Mouse (Mus musculus): ENCODE results near the gene Tmc1. TPM values are rescaled to one million over a fixed set of nuclear protein-coding genes. Genes with fewer than 3 reads are reported as not detected.

The Tmc1 gene
- polyA plus RNA-seq, 1 experiment from 2014 or later = 0.31 TPM

- no peaks in the 10 kb centered on the region for H3K9me3 ChIP-seq
- no peaks in the 10 kb centered on the region for H3K4me1 ChIP-seq (replicated peaks)
- no peaks in the 10 kb centered on the region for H3K36me3 ChIP-seq
- H3K4me3 ChIP-seq = no peak overlapping the region
- H3K27me3 ChIP-seq (ENCODE audit: insufficient read depth, poor library complexity, severe bottlenecking) = no peaks in the 10 kb centered on the region
- no peak overlapping the region for H3K27ac ChIP-seq
- 82% methylated on average over 4 of the region's 4 CpGs for WGBS
- DNase-seq (ENCODE audit: low spot score) = no peak
These were observed 78.1 kb downstream of the Tmc1 start for GRCm38 (mm10) chr19:20875881-20876280.

GRCm38 (mm10) chr19:20861779-20862178 lies 92.2 kb downstream of the Tmc1 start:
- H3K4me1 ChIP-seq (replicated peaks) = no peaks in the 10 kb centered on the region
- no peak overlapping the region for H3K27ac ChIP-seq
- H3K9me3 ChIP-seq = no peaks in the 10 kb centered on the region
- 87% methylated on average over 4 of the region's 4 CpGs for WGBS
- H3K4me3 ChIP-seq = no peak overlapping the region
- H3K36me3 ChIP-seq = no peaks in the 10 kb centered on the region
- no peak for DNase-seq (ENCODE audit: low spot score)
- no peaks in the 10 kb centered on the region for H3K27me3 ChIP-seq (ENCODE audit: insufficient read depth, poor library complexity, severe bottlenecking)

- Histone ChIP-seq H3K27ac (no peak overlapping the region), H3K9me3 (no peaks in the 10 kb centered on the region), H3K27me3 (ENCODE audit: insufficient read depth, poor library complexity, severe bottlenecking) (no peaks in the 10 kb centered on the region), H3K4me1 (replicated peaks) (no peaks in the 10 kb centered on the region), H3K4me3 (no peak overlapping the region), H3K36me3 (no peaks in the 10 kb centered on the region)
- DNase-seq (ENCODE audit: low spot score) = no peak
- 93% methylated on average over 1 of the region's 1 CpGs for WGBS
These were observed 93.7 kb downstream of the Tmc1 start for GRCm38 (mm10) chr19:20860270-20860669.

GRCm38 (mm10) chr19:20857819-20858218 lies 96.2 kb downstream of the Tmc1 start:
- Histone ChIP-seq H3K4me1 (replicated peaks) (no peaks in the 10 kb centered on the region), H3K36me3 (no peaks in the 10 kb centered on the region), H3K27ac (no peak overlapping the region), H3K9me3 (no peaks in the 10 kb centered on the region), H3K4me3 (no peak overlapping the region), H3K27me3 (ENCODE audit: insufficient read depth, poor library complexity, severe bottlenecking) (no peaks in the 10 kb centered on the region)
- DNase-seq (ENCODE audit: low spot score) = no peak

- Histone ChIP-seq H3K4me3 (no peak overlapping the region), H3K36me3 (no peaks in the 10 kb centered on the region), H3K4me1 (replicated peaks) (no peaks in the 10 kb centered on the region), H3K9me3 (no peaks in the 10 kb centered on the region), H3K27me3 (ENCODE audit: insufficient read depth, poor library complexity, severe bottlenecking) (no peaks in the 10 kb centered on the region), H3K27ac (no peak overlapping the region)
- no peak for DNase-seq (ENCODE audit: low spot score)
- whole genome bisulfite sequencing = 74% methylated on average over 5 of the region's 5 CpGs
These were observed 105.1 kb downstream of the Tmc1 start for GRCm38 (mm10) chr19:20848906-20849305.

GRCm38 (mm10) chr19:20847476-20848073 lies 106.4 kb downstream of the Tmc1 start:
- WGBS = 86% methylated on average over 3 of the region's 3 CpGs
- no peaks in the 10 kb centered on the region for H3K4me1 ChIP-seq (replicated peaks)
- no peak overlapping the region for H3K4me3 ChIP-seq
- DNase-seq (ENCODE audit: low spot score) = no peak
- H3K9me3 ChIP-seq = no peaks in the 10 kb centered on the region
- H3K27ac ChIP-seq = no peak overlapping the region
- H3K27me3 ChIP-seq (ENCODE audit: insufficient read depth, poor library complexity, severe bottlenecking) = no peaks in the 10 kb centered on the region
- H3K36me3 ChIP-seq = no peaks in the 10 kb centered on the region

- H3K27ac ChIP-seq = peak overlapping the region; percentile 56; the same call in 1 of the 2 replicates
These were observed 116.6 kb downstream of the Tmc1 start for GRCm38 (mm10) chr19:20837422-20837821.

GRCm38 (mm10) chr19:20836055-20836845 lies 117.8 kb downstream of the Tmc1 start:
- peaks cover 18% of the 10 kb centered on the region for H3K4me1 ChIP-seq (replicated peaks)
- WGBS = 68% methylated on average over 9 of the region's 9 CpGs
- no peak for DNase-seq (ENCODE audit: low spot score)
- H3K36me3 ChIP-seq = no peaks in the 10 kb centered on the region
- H3K9me3 ChIP-seq = no peaks in the 10 kb centered on the region
- H3K27me3 ChIP-seq (ENCODE audit: insufficient read depth, poor library complexity, severe bottlenecking) = no peaks in the 10 kb centered on the region
- no peak overlapping the region for H3K27ac ChIP-seq
- H3K4me3 ChIP-seq = no peak overlapping the region

More at GRCm38 (mm10) chr19:20837422-20837821, 116.6 kb downstream of the Tmc1 start:
- no peaks in the 10 kb centered on the region for H3K9me3 ChIP-seq
- H3K4me3 ChIP-seq = no peak overlapping the region
- peaks cover 18% of the 10 kb centered on the region for H3K4me1 ChIP-seq (replicated peaks)
- 59% methylated on average over 2 of the region's 2 CpGs for WGBS
- H3K27me3 ChIP-seq (ENCODE audit: insufficient read depth, poor library complexity, severe bottlenecking) = no peaks in the 10 kb centered on the region
- DNase-seq (ENCODE audit: low spot score) = no peak
- H3K36me3 ChIP-seq = no peaks in the 10 kb centered on the region

- WGBS = 46% methylated on average over 1 of the region's 1 CpGs
- Histone ChIP-seq H3K27ac (no peak overlapping the region), H3K4me3 (no peak overlapping the region), H3K9me3 (no peaks in the 10 kb centered on the region), H3K27me3 (ENCODE audit: insufficient read depth, poor library complexity, severe bottlenecking) (no peaks in the 10 kb centered on the region), H3K36me3 (no peaks in the 10 kb centered on the region), H3K4me1 (replicated peaks) (peaks cover 18% of the 10 kb centered on the region)
- DNase-seq (ENCODE audit: low spot score) = no peak
These were observed 119.1 kb downstream of the Tmc1 start for GRCm38 (mm10) chr19:20834895-20835294.

GRCm38 (mm10) chr19:20799460-20799859 lies 154.5 kb downstream of the Tmc1 start:
- Histone ChIP-seq H3K27ac (no peak overlapping the region), H3K4me1 (replicated peaks) (no peaks in the 10 kb centered on the region), H3K27me3 (ENCODE audit: insufficient read depth, poor library complexity, severe bottlenecking) (no peaks in the 10 kb centered on the region), H3K9me3 (no peaks in the 10 kb centered on the region), H3K4me3 (no peak overlapping the region), H3K36me3 (no peaks in the 10 kb centered on the region)
- no peak for DNase-seq (ENCODE audit: low spot score)

- Histone ChIP-seq H3K36me3 (no peaks in the 10 kb centered on the region), H3K4me1 (replicated peaks) (no peaks in the 10 kb centered on the region), H3K27ac (no peak overlapping the region), H3K27me3 (ENCODE audit: insufficient read depth, poor library complexity, severe bottlenecking) (no peaks in the 10 kb centered on the region), H3K9me3 (no peaks in the 10 kb centered on the region), H3K4me3 (no peak overlapping the region)
- 58% methylated on average over 6 of the region's 6 CpGs for WGBS
- DNase-seq (ENCODE audit: low spot score) = no peak
These were observed 156.4 kb downstream of the Tmc1 start for GRCm38 (mm10) chr19:20797558-20798101.

GRCm38 (mm10) chr19:20796001-20796400 lies 158.0 kb downstream of the Tmc1 start:
- Histone ChIP-seq H3K4me3 (no peak overlapping the region), H3K27ac (no peak overlapping the region), H3K9me3 (no peaks in the 10 kb centered on the region), H3K27me3 (ENCODE audit: insufficient read depth, poor library complexity, severe bottlenecking) (no peaks in the 10 kb centered on the region), H3K4me1 (replicated peaks) (no peaks in the 10 kb centered on the region), H3K36me3 (no peaks in the 10 kb centered on the region)
- no peak for DNase-seq (ENCODE audit: low spot score)
- 73% methylated on average over 4 of the region's 4 CpGs for WGBS

- no peak for DNase-seq (ENCODE audit: low spot score)
- H3K4me3 ChIP-seq = no peak overlapping the region
- no peaks in the 10 kb centered on the region for H3K27me3 ChIP-seq (ENCODE audit: insufficient read depth, poor library complexity, severe bottlenecking)
- no peaks in the 10 kb centered on the region for H3K9me3 ChIP-seq
- no peaks in the 10 kb centered on the region for H3K36me3 ChIP-seq
- no peaks in the 10 kb centered on the region for H3K4me1 ChIP-seq (replicated peaks)
- WGBS = 85% methylated on average over 3 of the region's 3 CpGs
- no peak overlapping the region for H3K27ac ChIP-seq
These were observed 159.0 kb downstream of the Tmc1 start for GRCm38 (mm10) chr19:20794999-20795398.
